Mouse (Mus musculus): ENCODE results near the gene Tspan10. TPM values are rescaled to one million over a fixed set of nuclear protein-coding genes. Genes with fewer than 3 reads are reported as not detected.

Tspan10 gene
- polyA plus RNA-seq, 1 experiment from 2014 or later, result not detected

- Histone ChIP-seq H3K4me2 (ENCODE audit: low read length) (peak overlapping the region; percentile 96), H3K4me3 (ENCODE audit: control insufficient read depth in 1 of 2, insufficient read depth in 1 of 2, low read depth in 1 of 2, low read length in 2 of 2) (peak overlapping the region; percentile 97 to 98), H3K4me1 (ENCODE audit: control insufficient read depth in 2 of 2, insufficient read depth in 2 of 2, low read length in 2 of 2) (peaks cover 8 to 16% of the 10 kb centered on the region in 2 experiments), H3K9ac (ENCODE audit: low read length) (peak overlapping the region; percentile 93), H3K36me3 (ENCODE audit: control insufficient read depth, insufficient read depth, low read length) (peaks cover 66% of the 10 kb centered on the region), H3K27ac (replicated peaks in 1 of 2; ENCODE audit: control insufficient read depth in 1 of 2, insufficient read depth in 1 of 2, low read depth in 2 of 2, low read length in 2 of 2) (no peak overlapping the region; a peak in 1 of 4 replicates), H3K9me3 (ENCODE audit: control insufficient read depth, low read length) (no peaks in the 10 kb centered on the region), H3K27me3 (ENCODE audit: control insufficient read depth, insufficient read depth, low read length) (no peaks in the 10 kb centered on the region)
- WGBS, result 2% methylated on average over 33 of the region's 33 CpGs
- ATAC-seq (ENCODE audit: insufficient number of reproducible peaks, insufficient read depth, low FRiP score, low read depth), result peak; percentile 20; the same call in 1 of the 2 replicates
Observed at GRCm38 (mm10) chr11:120467736-120468092, 25.3 kb downstream of the Tspan10 start.

- no peaks in the 10 kb centered on the region for H3K27me3 ChIP-seq (ENCODE audit: control insufficient read depth, insufficient read depth, low read length)
- no peak overlapping the region for H3K9ac ChIP-seq (ENCODE audit: low read length)
- ATAC-seq (ENCODE audit: insufficient number of reproducible peaks, insufficient read depth, low FRiP score, low read depth), result no peak
- H3K9me3 ChIP-seq (ENCODE audit: control insufficient read depth, low read length), result no peaks in the 10 kb centered on the region
- WGBS, result 92% methylated on average over 6 of the region's 6 CpGs
- peaks cover 82% of the 10 kb centered on the region for H3K36me3 ChIP-seq (ENCODE audit: control insufficient read depth, insufficient read depth, low read length)
- no peak overlapping the region for H3K4me2 ChIP-seq (ENCODE audit: low read length)
- peaks cover 5 to 9% of the 10 kb centered on the region in 2 experiments; a peak in 3 of 4 replicates for H3K4me1 ChIP-seq (ENCODE audit: control insufficient read depth in 2 of 2, insufficient read depth in 2 of 2, low read length in 2 of 2)
- H3K4me3 ChIP-seq (ENCODE audit: control insufficient read depth in 1 of 2, insufficient read depth in 1 of 2, low read depth in 1 of 2, low read length in 2 of 2), result no peak overlapping the region
- H3K27ac ChIP-seq (replicated peaks in 1 of 2; ENCODE audit: control insufficient read depth in 1 of 2, insufficient read depth in 1 of 2, low read depth in 2 of 2, low read length in 2 of 2), result no peak overlapping the region
Observed at GRCm38 (mm10) chr11:120472052-120472451, 29.6 kb downstream of the Tspan10 start.

- Histone ChIP-seq H3K27ac (replicated peaks in 1 of 2; ENCODE audit: control insufficient read depth in 1 of 2, insufficient read depth in 1 of 2, low read depth in 2 of 2, low read length in 2 of 2) (peak overlapping the region in 1 of 2 experiments; percentile 85; a peak in 1 of 4 replicates), H3K36me3 (ENCODE audit: control insufficient read depth, insufficient read depth, low read length) (peaks cover 84% of the 10 kb centered on the region), H3K27me3 (ENCODE audit: control insufficient read depth, insufficient read depth, low read length) (no peaks in the 10 kb centered on the region), H3K9ac (ENCODE audit: low read length) (peak overlapping the region; percentile 98), H3K4me3 (ENCODE audit: control insufficient read depth in 1 of 2, insufficient read depth in 1 of 2, low read depth in 1 of 2, low read length in 2 of 2) (peak overlapping the region in 1 of 2 experiments; percentile 98; a peak in 1 of 4 replicates), H3K9me3 (ENCODE audit: control insufficient read depth, low read length) (no peaks in the 10 kb centered on the region), H3K4me2 (ENCODE audit: low read length) (peak overlapping the region; percentile 87), H3K4me1 (ENCODE audit: control insufficient read depth in 2 of 2, insufficient read depth in 2 of 2, low read length in 2 of 2) (peaks cover 4 to 16% of the 10 kb centered on the region in 2 experiments)
- WGBS, result 82% methylated on average over 7 of the region's 7 CpGs
- no peak for ATAC-seq (ENCODE audit: insufficient number of reproducible peaks, insufficient read depth, low FRiP score, low read depth)
Observed at GRCm38 (mm10) chr11:120483448-120483934, 41.0 kb downstream of the Tspan10 start.

GRCm38 (mm10) chr11:120484265-120484981 lies 42.0 kb downstream of the Tspan10 start, which contains the start of gene Mrpl12:
Mrpl12 (plus strand) TSS chr11:120484613.
- H3K4me2 ChIP-seq (ENCODE audit: low read length), result peak within 1 kb of the TSS; percentile 87
- peaks cover 84% of the 10 kb centered on the region for H3K36me3 ChIP-seq (ENCODE audit: control insufficient read depth, insufficient read depth, low read length)
- H3K4me3 ChIP-seq (ENCODE audit: control insufficient read depth in 1 of 2, insufficient read depth in 1 of 2, low read depth in 1 of 2, low read length in 2 of 2), result peak within 1 kb of the TSS; percentile 96 to 98
- H3K9me3 ChIP-seq (ENCODE audit: control insufficient read depth, low read length), result no peaks in the 10 kb centered on the region
- H3K9ac ChIP-seq (ENCODE audit: low read length), result peak within 1 kb of the TSS; percentile 98
- WGBS, result under 1% methylated on average over 60 of the region's 60 CpGs
- no peaks in the 10 kb centered on the region for H3K27me3 ChIP-seq (ENCODE audit: control insufficient read depth, insufficient read depth, low read length)
- ATAC-seq (ENCODE audit: insufficient number of reproducible peaks, insufficient read depth, low FRiP score, low read depth), result peak; percentile 91
- peaks cover 5 to 16% of the 10 kb centered on the region in 2 experiments for H3K4me1 ChIP-seq (ENCODE audit: control insufficient read depth in 2 of 2, insufficient read depth in 2 of 2, low read length in 2 of 2)
- peak within 1 kb of the TSS; percentile 82 to 85 for H3K27ac ChIP-seq (replicated peaks in 1 of 2; ENCODE audit: control insufficient read depth in 1 of 2, insufficient read depth in 1 of 2, low read depth in 2 of 2, low read length in 2 of 2)

GRCm38 (mm10) chr11:120485251-120485650 lies 42.8 kb downstream of the Tspan10 start:
- ATAC-seq (ENCODE audit: insufficient number of reproducible peaks, insufficient read depth, low FRiP score, low read depth), result no peak
- no peaks in the 10 kb centered on the region for H3K27me3 ChIP-seq (ENCODE audit: control insufficient read depth, insufficient read depth, low read length)
- peak overlapping the region; percentile 87 for H3K4me2 ChIP-seq (ENCODE audit: low read length)
- H3K27ac ChIP-seq (replicated peaks in 1 of 2; ENCODE audit: control insufficient read depth in 1 of 2, insufficient read depth in 1 of 2, low read depth in 2 of 2, low read length in 2 of 2), result peak overlapping the region; percentile 82 to 85
- H3K4me3 ChIP-seq (ENCODE audit: control insufficient read depth in 1 of 2, insufficient read depth in 1 of 2, low read depth in 1 of 2, low read length in 2 of 2), result peak overlapping the region; percentile 96 to 98
- peak overlapping the region; percentile 98 for H3K9ac ChIP-seq (ENCODE audit: low read length)
- peaks cover 6 to 19% of the 10 kb centered on the region in 2 experiments for H3K4me1 ChIP-seq (ENCODE audit: control insufficient read depth in 2 of 2, insufficient read depth in 2 of 2, low read length in 2 of 2)
- H3K36me3 ChIP-seq (ENCODE audit: control insufficient read depth, insufficient read depth, low read length), result peaks cover 84% of the 10 kb centered on the region
- WGBS, result 8% methylated on average over 10 of the region's 10 CpGs
- no peaks in the 10 kb centered on the region for H3K9me3 ChIP-seq (ENCODE audit: control insufficient read depth, low read length)

- WGBS, result 72% methylated on average over 4 of the region's 4 CpGs
- Histone ChIP-seq H3K9ac (ENCODE audit: low read length) (no peak overlapping the region), H3K4me2 (ENCODE audit: low read length) (no peak overlapping the region), H3K4me1 (ENCODE audit: control insufficient read depth in 2 of 2, insufficient read depth in 2 of 2, low read length in 2 of 2) (peaks cover 22 to 40% of the 10 kb centered on the region in 2 experiments), H3K36me3 (ENCODE audit: control insufficient read depth, insufficient read depth, low read length) (peaks cover 53% of the 10 kb centered on the region), H3K27ac (replicated peaks in 1 of 2; ENCODE audit: control insufficient read depth in 1 of 2, insufficient read depth in 1 of 2, low read depth in 2 of 2, low read length in 2 of 2) (no peak overlapping the region), H3K4me3 (ENCODE audit: control insufficient read depth in 1 of 2, insufficient read depth in 1 of 2, low read depth in 1 of 2, low read length in 2 of 2) (no peak overlapping the region), H3K9me3 (ENCODE audit: control insufficient read depth, low read length) (no peaks in the 10 kb centered on the region), H3K27me3 (ENCODE audit: control insufficient read depth, insufficient read depth, low read length) (no peaks in the 10 kb centered on the region)
- ATAC-seq (ENCODE audit: insufficient number of reproducible peaks, insufficient read depth, low FRiP score, low read depth), result no peak
Observed at GRCm38 (mm10) chr11:120488516-120488915, 46.1 kb downstream of the Tspan10 start.

GRCm38 (mm10) chr11:120489054-120489761 lies 46.8 kb downstream of the Tspan10 start:
- no peak for ATAC-seq (ENCODE audit: insufficient number of reproducible peaks, insufficient read depth, low FRiP score, low read depth)
- no peak overlapping the region for H3K4me2 ChIP-seq (ENCODE audit: low read length)
- H3K27me3 ChIP-seq (ENCODE audit: control insufficient read depth, insufficient read depth, low read length), result no peaks in the 10 kb centered on the region
- H3K36me3 ChIP-seq (ENCODE audit: control insufficient read depth, insufficient read depth, low read length), result peaks cover 50% of the 10 kb centered on the region
- H3K9me3 ChIP-seq (ENCODE audit: control insufficient read depth, low read length), result no peaks in the 10 kb centered on the region
- peaks cover 22 to 36% of the 10 kb centered on the region in 2 experiments for H3K4me1 ChIP-seq (ENCODE audit: control insufficient read depth in 2 of 2, insufficient read depth in 2 of 2, low read length in 2 of 2)
- WGBS, result 67% methylated on average over 4 of the region's 4 CpGs
- H3K9ac ChIP-seq (ENCODE audit: low read length), result peak overlapping the region; percentile 1; the same call in 1 of the 2 replicates
- H3K4me3 ChIP-seq (ENCODE audit: control insufficient read depth in 1 of 2, insufficient read depth in 1 of 2, low read depth in 1 of 2, low read length in 2 of 2), result no peak overlapping the region
- H3K27ac ChIP-seq (replicated peaks in 1 of 2; ENCODE audit: control insufficient read depth in 1 of 2, insufficient read depth in 1 of 2, low read depth in 2 of 2, low read length in 2 of 2), result 0 out of 4 replicates have a peak overlapping the region, but pooled peaks of 1 of the 2 experiments have one; percentile 1

All from heart, embryonic 14.5 days (tissue).